Mouse (Mus musculus): ENCODE measurements around the gene Sufu. TPM values are rescaled to one million over a fixed set of nuclear protein-coding genes. Genes with fewer than 3 reads are reported as not detected.

Sufu gene
- polyA plus RNA-seq, 1 experiment from 2014 or later, result 33.8 TPM

DNA sequence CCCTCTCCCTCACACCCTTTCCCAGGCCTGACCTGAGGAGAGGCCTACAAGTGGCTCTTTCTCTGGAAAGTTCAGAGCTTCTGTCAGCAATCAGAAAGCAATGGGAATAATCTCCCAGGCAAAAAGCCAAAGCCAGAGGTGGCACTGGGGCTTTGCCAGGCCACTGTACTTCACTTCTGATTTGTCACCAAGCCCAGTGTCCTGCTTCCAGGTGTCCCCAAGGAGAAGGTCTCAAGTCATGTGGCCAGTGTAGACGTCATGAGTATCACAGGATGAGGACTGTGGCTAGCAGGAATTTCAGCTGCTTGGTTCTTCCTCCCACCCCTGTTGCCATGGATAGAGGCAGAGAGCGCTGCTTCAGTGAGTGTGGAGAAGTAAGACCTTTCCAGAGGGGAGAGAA is 63.2 kb downstream of the Sufu start:
- Histone ChIP-seq H3K9me3 (ENCODE audit: control insufficient read depth, low read length) (no peaks in the 10 kb centered on the region), H3K4me3 (ENCODE audit: low read length) (no peak overlapping the region), H3K4me2 (ENCODE audit: low read depth, low read length) (no peak overlapping the region), H3K36me3 (ENCODE audit: control insufficient read depth, insufficient read depth, low read length) (peaks cover 17% of the 10 kb centered on the region), H3K4me1 (replicated peaks; ENCODE audit: control insufficient read depth, insufficient read depth, low read length) (peaks cover 30% of the 10 kb centered on the region), H3K9ac (ENCODE audit: low read length) (no peak overlapping the region), H3K27ac (ENCODE audit: low read length) (no peak overlapping the region), H3K27me3 (ENCODE audit: control insufficient read depth, insufficient read depth, low read depth, low read length) (no peaks in the 10 kb centered on the region)
- 70% methylated on average over 2 of the region's 2 CpGs for WGBS
- ATAC-seq (ENCODE audit: low read depth), result no peak

DNA sequence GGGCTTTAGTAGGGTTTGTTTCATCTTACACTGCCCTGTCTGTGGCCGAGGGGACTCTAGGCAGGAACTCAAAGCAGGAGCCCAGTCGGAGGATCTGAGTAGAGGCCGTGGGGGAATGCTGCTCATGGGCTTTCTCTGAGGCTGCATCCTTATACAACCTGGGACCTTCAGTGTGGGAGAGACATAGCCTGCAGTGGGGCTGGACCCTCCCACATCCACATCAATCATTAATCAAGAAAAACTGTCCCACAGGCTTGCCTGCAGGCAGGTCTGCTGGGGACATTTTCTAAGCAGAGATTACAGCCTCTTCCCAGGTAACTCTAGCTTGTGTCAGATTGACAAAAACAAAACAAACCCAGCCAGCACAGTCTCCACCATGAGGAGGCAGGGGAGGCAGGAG is 65.9 kb downstream of the Sufu start:
- no peak for ATAC-seq (ENCODE audit: low read depth)
- Histone ChIP-seq H3K9ac (ENCODE audit: low read length) (no peak overlapping the region), H3K9me3 (ENCODE audit: control insufficient read depth, low read length) (no peaks in the 10 kb centered on the region), H3K4me3 (ENCODE audit: low read length) (no peak overlapping the region), H3K4me1 (replicated peaks; ENCODE audit: control insufficient read depth, insufficient read depth, low read length) (peaks cover 11% of the 10 kb centered on the region; the same call in 1 of the 2 replicates), H3K4me2 (ENCODE audit: low read depth, low read length) (no peak overlapping the region), H3K27me3 (ENCODE audit: control insufficient read depth, insufficient read depth, low read depth, low read length) (no peaks in the 10 kb centered on the region), H3K27ac (ENCODE audit: low read length) (no peak overlapping the region), H3K36me3 (ENCODE audit: control insufficient read depth, insufficient read depth, low read length) (peaks cover 17% of the 10 kb centered on the region)
- 68% methylated on average over 3 of the region's 3 CpGs for WGBS

DNA sequence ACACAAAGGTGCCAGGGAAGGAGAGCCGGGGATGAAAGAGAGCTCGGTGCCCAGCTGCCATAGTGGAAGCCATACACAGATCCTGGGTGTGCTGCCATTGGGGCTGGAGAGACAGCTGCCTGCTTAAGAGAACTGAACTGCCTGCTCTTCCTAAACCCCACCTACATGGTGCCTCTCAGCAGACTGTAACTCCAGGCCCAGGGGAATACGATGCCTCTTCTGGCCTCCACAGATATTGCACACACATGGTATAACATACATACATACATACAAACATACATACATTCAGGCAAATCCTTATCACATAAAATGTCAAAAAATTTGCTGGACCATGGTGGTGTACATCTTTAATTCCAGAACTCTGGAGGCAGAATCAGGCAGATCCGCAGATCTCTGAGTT is 66.8 kb downstream of the Sufu start:
- no peak overlapping the region for H3K27ac ChIP-seq (ENCODE audit: low read length)
- peaks cover 17% of the 10 kb centered on the region for H3K36me3 ChIP-seq (ENCODE audit: control insufficient read depth, insufficient read depth, low read length)
- no peaks in the 10 kb centered on the region for H3K9me3 ChIP-seq (ENCODE audit: control insufficient read depth, low read length)
- H3K4me2 ChIP-seq (ENCODE audit: low read depth, low read length), result no peak overlapping the region
- H3K4me1 ChIP-seq (replicated peaks; ENCODE audit: control insufficient read depth, insufficient read depth, low read length), result peaks cover 10% of the 10 kb centered on the region; the same call in 1 of the 2 replicates
- no peak for ATAC-seq (ENCODE audit: low read depth)
- H3K27me3 ChIP-seq (ENCODE audit: control insufficient read depth, insufficient read depth, low read depth, low read length), result no peaks in the 10 kb centered on the region
- WGBS, result 94% methylated on average over 4 of the region's 4 CpGs
- no peak overlapping the region for H3K9ac ChIP-seq (ENCODE audit: low read length)
- H3K4me3 ChIP-seq (ENCODE audit: low read length), result no peak overlapping the region

DNA sequence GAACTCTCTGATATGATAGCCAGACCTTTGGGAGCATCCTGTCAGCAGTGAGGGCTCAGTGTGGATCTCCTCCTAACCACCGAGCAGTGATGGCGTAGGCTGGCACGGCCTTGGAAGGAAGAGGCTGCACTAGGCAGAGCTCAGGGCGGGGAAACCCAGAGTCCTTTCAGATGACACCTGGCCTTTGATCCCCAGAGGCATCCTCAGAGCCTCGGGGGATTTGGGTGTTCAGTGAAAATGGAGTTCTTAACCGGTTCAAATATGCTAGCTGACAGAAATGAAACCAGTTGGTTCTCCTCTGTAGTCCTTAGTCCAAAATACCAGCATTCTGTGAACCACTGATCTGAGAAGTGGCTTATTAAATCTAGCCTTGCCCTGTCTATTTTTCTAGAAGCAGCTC is 69.5 kb downstream of the Sufu start:
- no peak overlapping the region for H3K4me2 ChIP-seq (ENCODE audit: low read depth, low read length)
- 63% methylated on average over 6 of the region's 6 CpGs for WGBS
- no peak for ATAC-seq (ENCODE audit: low read depth)
- H3K4me1 ChIP-seq (replicated peaks; ENCODE audit: control insufficient read depth, insufficient read depth, low read length), result peaks cover 14% of the 10 kb centered on the region
- no peak overlapping the region for H3K9ac ChIP-seq (ENCODE audit: low read length)
- H3K27ac ChIP-seq (ENCODE audit: low read length), result no peak overlapping the region; the same call in 1 of the 2 replicates
- no peaks in the 10 kb centered on the region for H3K27me3 ChIP-seq (ENCODE audit: control insufficient read depth, insufficient read depth, low read depth, low read length)
- H3K36me3 ChIP-seq (ENCODE audit: control insufficient read depth, insufficient read depth, low read length), result peaks cover 13% of the 10 kb centered on the region
- H3K9me3 ChIP-seq (ENCODE audit: control insufficient read depth, low read length), result no peaks in the 10 kb centered on the region
- no peak overlapping the region for H3K4me3 ChIP-seq (ENCODE audit: low read length)

DNA sequence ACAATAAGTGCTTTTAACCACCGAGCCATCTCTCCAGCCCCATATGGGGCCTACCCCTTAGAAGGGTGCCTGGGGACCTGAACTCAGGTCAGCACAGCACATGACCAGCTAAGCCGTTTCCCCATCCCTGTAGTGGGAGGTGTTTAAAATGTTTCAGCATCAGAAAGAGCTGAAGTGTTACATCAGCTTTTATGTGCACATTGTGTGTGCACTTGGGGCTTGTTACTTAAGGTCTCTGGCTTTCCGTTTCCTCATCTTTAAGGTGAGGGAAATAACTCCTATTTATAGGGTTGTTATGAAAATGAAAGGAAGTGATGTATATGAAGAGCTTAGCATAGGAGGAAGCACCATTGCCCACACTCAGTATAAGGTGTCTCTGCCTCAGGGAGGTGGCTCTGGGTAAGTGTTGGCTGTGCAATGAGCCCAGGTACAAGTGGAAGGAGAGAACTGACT is 70.4 kb downstream of the Sufu start:
- H3K27me3 ChIP-seq (ENCODE audit: control insufficient read depth, insufficient read depth, low read depth, low read length), result no peaks in the 10 kb centered on the region
- no peak for ATAC-seq (ENCODE audit: low read depth)
- WGBS, result 53% methylated on average over 3 of the region's 3 CpGs
- peaks cover 23% of the 10 kb centered on the region for H3K4me1 ChIP-seq (replicated peaks; ENCODE audit: control insufficient read depth, insufficient read depth, low read length)
- peaks cover 10% of the 10 kb centered on the region for H3K36me3 ChIP-seq (ENCODE audit: control insufficient read depth, insufficient read depth, low read length)
- H3K9me3 ChIP-seq (ENCODE audit: control insufficient read depth, low read length), result no peaks in the 10 kb centered on the region
- no peak overlapping the region for H3K4me3 ChIP-seq (ENCODE audit: low read length)
- H3K4me2 ChIP-seq (ENCODE audit: low read depth, low read length), result no peak overlapping the region
- no peak overlapping the region for H3K9ac ChIP-seq (ENCODE audit: low read length)
- no peak overlapping the region for H3K27ac ChIP-seq (ENCODE audit: low read length)

DNA sequence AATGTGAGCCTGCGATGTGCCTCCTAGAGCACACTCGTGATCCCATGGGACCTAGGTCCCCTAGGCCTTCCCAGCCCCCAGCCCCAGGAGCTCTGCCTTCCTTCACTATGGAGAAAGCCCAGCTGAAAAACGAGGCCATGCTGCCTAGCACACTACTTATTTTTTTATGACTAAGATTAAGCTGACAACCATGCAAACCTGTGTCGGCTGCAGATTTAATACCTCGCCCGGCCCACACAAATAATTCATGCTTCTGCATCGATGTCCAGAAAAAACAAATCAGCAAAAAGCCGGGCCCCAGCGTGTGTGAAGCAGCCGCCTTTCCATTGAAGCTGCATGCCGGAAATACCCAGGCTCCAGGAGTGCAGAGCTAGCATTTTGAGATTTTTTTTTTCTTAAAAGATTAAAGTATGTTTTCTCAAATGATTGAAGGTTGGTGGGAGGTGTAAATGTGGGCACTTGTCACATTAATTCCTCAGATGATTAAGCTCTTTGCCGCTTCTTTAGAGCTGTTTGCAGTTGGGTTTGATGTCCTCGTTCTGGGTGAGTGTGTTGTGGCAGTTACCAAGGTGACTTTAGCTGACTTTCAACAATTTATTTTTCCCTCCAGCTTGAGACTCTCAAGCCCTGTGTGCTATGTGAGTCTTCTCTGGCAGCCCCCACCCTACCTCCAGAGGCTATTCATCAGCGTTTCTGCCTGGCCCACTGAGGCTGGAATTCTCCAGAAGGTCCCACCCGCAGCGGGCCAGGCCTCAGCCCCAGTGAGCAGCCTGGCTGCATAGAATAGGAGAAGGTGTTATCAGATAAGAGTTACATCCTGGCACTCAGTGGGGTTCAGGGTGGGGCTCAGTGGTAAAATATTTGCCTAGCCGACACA is 73.9 kb downstream of the Sufu start:
- H3K27ac ChIP-seq (ENCODE audit: low read length), result peak overlapping the region; percentile 83
- H3K4me3 ChIP-seq (ENCODE audit: low read length), result no peak overlapping the region
- ATAC-seq (ENCODE audit: low read depth), result peak; percentile 53; the same call in 1 of the 2 replicates
- H3K36me3 ChIP-seq (ENCODE audit: control insufficient read depth, insufficient read depth, low read length), result peaks cover 11% of the 10 kb centered on the region
- peak overlapping the region; percentile 27; the same call in 1 of the 2 replicates for H3K9ac ChIP-seq (ENCODE audit: low read length)
- no peaks in the 10 kb centered on the region for H3K9me3 ChIP-seq (ENCODE audit: control insufficient read depth, low read length)
- H3K4me2 ChIP-seq (ENCODE audit: low read depth, low read length), result no peak overlapping the region
- 23% methylated on average over 17 of the region's 17 CpGs for whole genome bisulfite sequencing
- no peaks in the 10 kb centered on the region for H3K27me3 ChIP-seq (ENCODE audit: control insufficient read depth, insufficient read depth, low read depth, low read length)
- peaks cover 26% of the 10 kb centered on the region for H3K4me1 ChIP-seq (replicated peaks; ENCODE audit: control insufficient read depth, insufficient read depth, low read length)

DNA sequence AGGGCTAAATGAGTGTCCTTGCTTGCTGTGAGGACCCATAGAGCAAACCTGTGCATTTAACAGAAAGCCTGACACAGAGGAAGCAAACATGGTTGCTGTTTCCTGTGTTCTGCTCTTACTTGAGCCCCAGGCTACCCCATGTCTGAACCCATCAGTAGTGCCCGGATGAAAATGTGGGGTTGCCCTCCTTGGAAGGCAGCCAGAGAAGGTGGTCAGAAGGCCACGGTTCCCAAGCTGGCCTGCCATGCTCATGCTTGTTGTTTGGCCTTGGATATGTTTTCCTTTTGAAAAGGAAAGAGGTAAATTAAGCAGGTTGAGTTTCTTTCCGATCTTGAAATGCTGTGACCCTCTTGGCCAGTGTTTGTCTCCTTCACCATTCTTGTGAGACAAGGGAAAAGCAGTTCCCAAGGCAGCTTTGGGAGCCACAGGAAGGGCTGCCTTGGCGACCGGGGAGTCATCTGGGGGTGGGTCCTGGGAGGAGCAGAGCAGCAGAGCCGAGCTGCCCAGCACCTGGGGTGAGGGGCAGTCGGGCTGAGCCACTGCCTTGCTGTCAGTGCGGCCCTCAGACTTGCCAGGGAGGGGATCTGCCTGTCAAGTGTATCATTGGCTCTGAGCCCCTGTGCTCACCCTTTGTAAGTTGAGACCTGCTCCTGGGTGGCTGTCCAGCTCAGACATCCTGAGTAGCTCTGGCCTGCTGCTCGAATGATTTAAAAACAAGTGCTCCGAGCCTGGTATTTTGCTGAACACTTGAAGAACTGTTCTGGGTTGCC is 74.8 kb downstream of the Sufu start:
- 13% methylated on average over 10 of the region's 10 CpGs for WGBS
- no peak overlapping the region for H3K4me2 ChIP-seq (ENCODE audit: low read depth, low read length)
- H3K9ac ChIP-seq (ENCODE audit: low read length), result peak overlapping the region; percentile 27; the same call in 1 of the 2 replicates

DNA sequence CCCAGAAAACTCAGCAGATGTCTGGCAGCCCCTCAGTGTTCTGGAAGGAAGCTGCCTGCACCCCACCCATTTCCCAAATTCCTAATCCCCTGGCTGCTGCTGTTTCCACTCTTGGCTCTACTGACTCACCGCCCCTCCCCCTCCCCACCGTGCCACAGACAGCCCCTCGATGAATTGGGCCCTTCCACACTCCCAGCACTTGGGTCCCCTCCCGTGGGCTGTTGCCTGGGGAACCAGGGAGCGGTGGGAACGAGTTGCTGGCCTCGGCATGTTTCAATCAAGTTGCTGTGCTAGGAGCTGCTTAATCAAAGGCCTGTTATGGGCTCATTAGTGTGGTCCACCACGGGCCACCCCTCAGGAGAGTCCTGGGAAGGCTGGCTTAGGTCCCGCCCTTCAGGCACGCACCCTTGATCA is 80.7 kb downstream of the Sufu start:
- no peak overlapping the region for H3K9ac ChIP-seq (ENCODE audit: low read length)
- H3K4me1 ChIP-seq (replicated peaks; ENCODE audit: control insufficient read depth, insufficient read depth, low read length), result peaks cover 49% of the 10 kb centered on the region
- H3K36me3 ChIP-seq (ENCODE audit: control insufficient read depth, insufficient read depth, low read length), result peaks cover 23% of the 10 kb centered on the region
- no peaks in the 10 kb centered on the region for H3K27me3 ChIP-seq (ENCODE audit: control insufficient read depth, insufficient read depth, low read depth, low read length)
- no peak overlapping the region for H3K4me3 ChIP-seq (ENCODE audit: low read length)
- H3K4me2 ChIP-seq (ENCODE audit: low read depth, low read length), result no peak overlapping the region
- H3K27ac ChIP-seq (ENCODE audit: low read length), result no peak overlapping the region
- ATAC-seq (ENCODE audit: low read depth), result no peak
- H3K9me3 ChIP-seq (ENCODE audit: control insufficient read depth, low read length), result no peaks in the 10 kb centered on the region
- 44% methylated on average over 10 of the region's 10 CpGs for WGBS

More for the DNA sequence above, 74.8 kb downstream of the Sufu start:
- H3K27ac ChIP-seq (ENCODE audit: low read length), result peak overlapping the region; percentile 83
- H3K4me1 ChIP-seq (replicated peaks; ENCODE audit: control insufficient read depth, insufficient read depth, low read length), result peaks cover 27% of the 10 kb centered on the region
- no peaks in the 10 kb centered on the region for H3K27me3 ChIP-seq (ENCODE audit: control insufficient read depth, insufficient read depth, low read depth, low read length)
- H3K4me3 ChIP-seq (ENCODE audit: low read length), result no peak overlapping the region
- no peaks in the 10 kb centered on the region for H3K9me3 ChIP-seq (ENCODE audit: control insufficient read depth, low read length)
- peaks cover 14% of the 10 kb centered on the region for H3K36me3 ChIP-seq (ENCODE audit: control insufficient read depth, insufficient read depth, low read length)
- ATAC-seq (ENCODE audit: low read depth), result peak; percentile 79

DNA sequence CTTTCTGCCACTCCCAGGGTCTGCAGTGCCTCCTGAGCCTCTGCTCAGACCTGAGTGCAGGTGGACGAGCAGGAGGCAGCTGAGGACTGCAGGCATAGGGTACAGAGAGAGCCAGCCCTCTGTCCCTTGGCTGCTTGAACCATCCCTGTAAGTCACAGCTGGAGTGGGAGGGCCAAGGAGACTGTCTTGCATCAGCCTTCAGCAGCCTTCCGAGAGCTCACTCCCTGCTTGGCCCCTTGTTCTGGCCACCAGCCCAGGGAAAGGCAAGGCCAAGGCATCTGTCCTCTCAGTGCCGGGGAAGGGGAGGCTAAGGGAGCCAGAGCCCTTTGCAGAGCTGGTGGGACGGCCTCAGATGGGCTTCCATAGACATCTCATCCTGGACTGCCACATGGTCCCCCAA is 81.5 kb downstream of the Sufu start:
- WGBS, result 53% methylated on average over 4 of the region's 4 CpGs
- H3K9ac ChIP-seq (ENCODE audit: low read length), result peak overlapping the region; percentile 54; the same call in 1 of the 2 replicates

More for the DNA sequence above, 81.5 kb downstream of the Sufu start:
- H3K4me1 ChIP-seq (replicated peaks; ENCODE audit: control insufficient read depth, insufficient read depth, low read length), result peaks cover 57% of the 10 kb centered on the region
- peak overlapping the region; percentile 96 for H3K27ac ChIP-seq (ENCODE audit: low read length)
- no peak overlapping the region for H3K4me3 ChIP-seq (ENCODE audit: low read length)
- 0 out of 2 replicates have a peak, but pooled peaks have one; percentile 3 for ATAC-seq (ENCODE audit: low read depth)
- H3K27me3 ChIP-seq (ENCODE audit: control insufficient read depth, insufficient read depth, low read depth, low read length), result no peaks in the 10 kb centered on the region
- H3K36me3 ChIP-seq (ENCODE audit: control insufficient read depth, insufficient read depth, low read length), result peaks cover 22% of the 10 kb centered on the region
- no peaks in the 10 kb centered on the region for H3K9me3 ChIP-seq (ENCODE audit: control insufficient read depth, low read length)
- no peak overlapping the region for H3K4me2 ChIP-seq (ENCODE audit: low read depth, low read length)
